Comparison of ENCODE assay signal across 18 mouse cellular contexts in the genomic region with DNA sequence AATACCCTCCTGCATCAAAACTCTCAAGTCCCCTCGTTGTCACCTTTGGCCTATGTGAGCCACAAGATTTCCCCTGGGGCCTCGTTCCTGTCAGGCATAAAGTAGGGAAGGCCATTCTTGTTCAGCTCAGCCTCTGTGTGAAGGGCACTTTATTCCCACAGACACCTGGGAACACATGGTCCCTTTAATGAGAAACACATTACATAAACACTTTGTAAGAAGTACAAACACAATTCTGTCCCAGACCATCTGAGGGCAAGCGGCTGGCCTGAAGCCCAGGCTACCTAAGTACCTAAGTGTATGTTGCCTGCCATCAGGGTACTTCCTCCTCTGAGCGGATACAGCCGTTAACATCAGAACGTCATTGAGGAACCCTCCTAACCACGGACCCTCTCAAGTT. TPM values are rescaled to one million over a fixed set of nuclear protein-coding genes. Genes with fewer than 3 reads are reported as not detected.
DNase-seq lines count a peak whose midpoint lies in the region; TF ChIP-seq lines count a peak whose summit lies in the region.
"Had no signal": no experiment of that assay in that cellular context is flagged by ENCODE, and none has a peak within 500 bp of the region (broad histone marks: within the 10 kb centered on the region; RNA-seq: fewer than 3 reads in every experiment).

No protein-coding gene starts in this region.

- no peak for TF ChIP-seq CTCF in thymus, adult 2 months (IDR thresholded peaks at IDR 0.05; ENCODE audit: borderline replicate concordance, control insufficient read depth, extremely low read depth, insufficient read depth, low read length, poor library complexity)

- H3K4me1 ChIP-seq in thymus, adult 2 months (replicated peaks; ENCODE audit: control insufficient read depth, insufficient read depth, low read length) = peaks cover 18% of the 10 kb centered on the region

- WGBS in thymus, adult 2 months = 30% methylated on average over 7 of the region's 7 CpGs

- no peak for DNase-seq in thymus, adult 2 months
- no peak for DNase-seq in thymus, postnatal 14 days
- peak; percentile 75 for DNase-seq in forelimb bud, embryonic 11.5 days (ENCODE audit: low read depth, low spot score)
- DNase-seq in lung, postnatal 10 days = peak; percentile 34
- DNase-seq in right cerebral cortex, postnatal 4 days = no peak
- DNase-seq in right cerebral cortex, adult 18-20 months = no peak
- no peak for DNase-seq in heart, postnatal 25 days (ENCODE audit: low spot score)
- DNase-seq: adrenal gland, postnatal 25 days; cerebellum, adult 11 months; heart, postnatal 10 days; kidney, adult 11 months; kidney, postnatal 4 days; spleen, adult 18-20 months had no signal

- no peak for TF ChIP-seq POLR2A in thymus, adult 2 months (IDR thresholded peaks at IDR 0.05; ENCODE audit: control insufficient read depth, extremely low read depth, insufficient read depth, low read length, poor library complexity)

- intact Hi-C loops in heart, postnatal 25 days (cut with DNase I) = no loop called here

- no peaks in the 10 kb centered on the region for H3K27me3 ChIP-seq in thymus, adult 2 months (ENCODE audit: control insufficient read depth, insufficient read depth, low read length)

- no peaks in the 10 kb centered on the region for H3K36me3 ChIP-seq in thymus, adult 2 months (ENCODE audit: control insufficient read depth, insufficient read depth, low read length)

- H3K27ac ChIP-seq in thymus, adult 2 months (ENCODE audit: control insufficient read depth, insufficient read depth, low read length) = peak overlapping the region; percentile 17; the same call in 1 of the 2 replicates

- H3K4me3 ChIP-seq in thymus, adult 2 months (ENCODE audit: control insufficient read depth, insufficient read depth, low read length) = no peak overlapping the region

RNA-seq across cellular contexts. Expression of gene Nmur1, which starts 27.8 kb away (rescaled TPM):
- 0.44 and 0.64 TPM in 2 replicates for polyA plus RNA-seq in thymus, adult 2 months (2012; rRNA removed)
- not detected for total RNA-seq in heart, postnatal 25 days (2021)
- total RNA-seq: adrenal gland, postnatal 25 days; heart, postnatal 10 days had no signal
- polyA plus RNA-seq: embryonic facial prominence, embryonic 14.5 days; forebrain, embryonic 16.5 days; liver, embryonic 16.5 days had no signal

RNA-seq across cellular contexts. Expression of gene Tex44, which starts 27.9 kb away (rescaled TPM):
- polyA plus RNA-seq in thymus, adult 2 months (2012; rRNA removed) = 0.74 and 1.2 TPM in 2 replicates
- total RNA-seq in heart, postnatal 25 days (2021) = not detected
- total RNA-seq: adrenal gland, postnatal 25 days; heart, postnatal 10 days; left cerebral cortex, adult 8-10 months had no signal
- polyA plus RNA-seq: embryonic facial prominence, embryonic 14.5 days; forebrain, embryonic 16.5 days; liver, embryonic 16.5 days; urinary bladder, adult 2 months had no signal

RNA-seq across cellular contexts. Expression of gene Ncl, which starts 39.0 kb away (rescaled TPM):
- polyA plus RNA-seq in thymus, adult 2 months (2012; rRNA removed) = 17.0 and 21.5 TPM in 2 replicates
- 100 to 1,000 TPM; 102 to 113 TPM for total RNA-seq in heart, postnatal 25 days (2021)

Comparison
In these comparisons a context has a peak if more than half of its experiments do, and no peak if none do; other contexts are left out.
1. DNase-seq: peak in forelimb bud, embryonic 11.5 days (single experiment) and lung, postnatal 10 days (single experiment); none in thymus, adult 2 months (single experiment), thymus, postnatal 14 days (single experiment), right cerebral cortex, postnatal 4 days (single experiment), right cerebral cortex, adult 18-20 months (single experiment) and heart, postnatal 25 days (single experiment).